Mouse (Mus musculus) kidney, adult 8-10 months (tissue): ENCODE results near the gene Adra2a.

Experiments
- DNase-seq, 2 experiments: peaks; one replicate each; pipeline ENCODE4 v3.0.0; 2022

Gene Adra2a

DNA sequence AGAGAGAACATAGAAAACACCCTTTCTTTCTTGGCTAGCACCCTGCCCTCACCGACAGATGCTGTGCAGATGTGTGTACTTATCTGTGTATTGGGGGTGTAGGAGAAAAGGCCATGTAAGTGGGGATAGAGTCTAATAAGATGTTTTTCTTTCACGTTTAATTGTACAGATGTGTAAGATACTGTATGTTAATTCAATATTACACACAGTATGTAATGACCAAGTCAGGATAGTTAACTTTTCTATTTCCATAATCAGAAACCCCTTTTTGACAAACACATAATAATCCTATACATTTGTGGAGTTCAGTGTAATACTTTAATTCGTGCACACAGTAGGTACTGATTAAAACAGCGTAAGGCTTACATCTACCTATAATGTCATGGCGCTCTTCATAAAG lies at the start of gene Adra2a:
TSS of gene Adra2a (plus strand) at position 301 of the 400 bp plus-strand sequence.
- no peak for DNase-seq

DNA sequence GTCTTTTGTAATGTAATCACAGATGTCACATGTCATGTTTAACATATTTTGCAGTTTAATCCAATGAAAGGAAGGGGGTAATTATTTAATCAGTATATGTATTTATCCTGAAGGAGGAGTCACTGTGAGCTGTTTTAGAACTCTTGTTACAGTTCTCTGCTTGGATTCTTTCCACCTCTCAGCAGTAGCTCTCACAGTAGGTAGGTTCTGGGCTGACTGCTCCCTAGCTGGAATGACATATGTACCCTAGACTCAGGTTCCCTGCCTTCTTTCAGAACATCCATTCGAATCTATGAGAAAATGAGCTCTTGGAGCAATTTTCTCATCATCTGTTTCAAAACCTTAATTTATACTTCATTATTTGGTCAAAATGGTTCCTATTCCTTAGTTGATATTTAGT lies 49.7 kb upstream of the Adra2a start:
- DNase-seq: no peak

DNA sequence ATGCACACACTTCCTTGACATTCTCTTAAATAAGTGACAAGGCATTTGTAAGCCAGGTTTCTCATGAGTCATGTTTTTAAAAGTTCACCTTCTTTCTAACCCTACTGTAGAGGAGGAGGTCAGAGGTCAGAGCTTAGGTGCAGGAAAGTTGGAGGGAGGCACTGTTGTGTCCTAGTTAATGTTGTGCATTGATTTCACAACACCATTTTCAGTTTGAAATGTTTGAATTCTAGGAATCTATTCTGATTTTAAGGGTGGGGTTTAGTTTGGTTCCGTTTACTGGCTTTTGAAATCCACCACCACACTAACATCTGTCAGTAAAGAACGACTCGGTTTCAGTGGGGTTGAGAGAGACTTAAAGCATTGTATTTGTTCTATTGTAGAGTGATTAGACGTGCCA lies 33.0 kb upstream of the Adra2a start:
- no peak for DNase-seq

DNA sequence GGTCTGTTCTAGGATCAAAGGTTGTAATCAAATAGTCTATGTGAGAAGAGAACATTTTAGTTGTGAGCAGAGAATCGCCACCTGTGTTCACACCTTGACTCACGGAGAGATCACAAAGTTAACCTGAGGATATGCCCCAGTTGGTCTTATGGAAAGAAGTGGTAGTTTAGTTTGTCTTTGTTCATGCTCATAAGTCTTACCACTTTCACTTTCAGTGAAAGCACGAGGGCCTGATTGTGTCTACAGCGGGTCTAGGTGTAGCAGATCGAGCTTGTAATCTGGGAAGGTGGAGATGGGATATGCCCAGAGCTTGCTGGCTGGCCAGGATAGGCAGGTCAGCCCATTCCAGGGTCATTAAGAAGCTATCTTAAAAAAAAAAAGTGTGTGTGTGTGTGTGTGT lies 29.0 kb upstream of the Adra2a start:
- no peak for DNase-seq

DNA sequence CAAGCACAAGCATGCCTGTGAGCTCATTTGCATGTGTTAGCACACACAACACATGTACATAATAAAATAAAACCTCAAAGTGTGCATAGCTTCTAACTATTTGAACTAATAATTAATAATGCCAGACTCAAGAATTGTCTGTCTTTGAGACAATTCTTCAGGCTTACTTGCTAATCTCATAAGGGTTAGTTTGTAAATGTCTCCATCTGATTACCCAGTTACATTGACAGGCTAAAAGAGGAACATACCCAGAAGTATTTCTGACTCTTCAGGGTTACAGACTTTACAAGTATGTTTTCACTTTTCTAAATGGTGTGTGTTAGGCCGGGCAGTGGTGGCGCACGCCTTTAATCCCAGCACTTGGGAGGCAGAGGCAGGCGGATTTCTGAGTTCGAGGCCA lies 28.4 kb upstream of the Adra2a start:
- DNase-seq: no peak

DNA sequence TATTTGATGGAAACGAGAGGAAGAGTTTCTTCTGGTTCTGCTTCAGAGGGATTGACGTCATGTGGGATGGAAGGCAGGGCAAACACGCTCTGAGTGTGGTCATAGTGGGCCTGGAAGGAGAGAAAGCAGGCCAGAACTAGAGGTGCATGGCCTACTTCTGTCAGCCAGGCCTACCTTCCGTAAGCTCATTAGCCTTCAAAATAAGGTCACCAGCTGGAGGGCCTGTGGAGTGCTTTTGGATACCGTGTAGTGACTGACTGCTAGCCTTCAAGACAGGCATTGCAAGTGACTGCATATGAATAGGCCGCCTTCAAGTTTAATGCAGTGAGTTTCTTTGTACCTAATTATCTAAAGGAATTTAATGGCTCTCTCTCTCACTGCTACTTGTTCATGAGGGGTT lies 8.9 kb upstream of the Adra2a start:
- DNase-seq: no peak

DNA sequence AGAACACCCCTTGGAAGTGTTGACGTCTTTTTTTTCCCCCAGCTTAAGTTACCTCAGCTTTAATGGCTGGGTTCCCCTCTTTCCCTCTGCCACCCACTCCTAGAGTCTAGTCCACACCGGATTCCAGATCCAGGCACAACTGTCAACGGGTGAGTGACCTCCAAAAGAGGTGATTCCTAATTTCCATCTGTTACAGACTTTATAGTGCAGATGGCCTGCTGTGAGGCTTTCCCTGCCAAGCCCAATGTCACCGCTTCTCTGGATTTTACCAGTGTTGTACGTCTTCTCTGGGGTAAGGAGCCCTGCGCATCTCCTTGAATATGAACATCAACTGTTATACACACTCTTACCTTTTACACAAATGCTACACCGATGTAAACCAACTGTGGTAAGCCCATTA lies 4.5 kb upstream of the Adra2a start:
- no peak for DNase-seq

DNA sequence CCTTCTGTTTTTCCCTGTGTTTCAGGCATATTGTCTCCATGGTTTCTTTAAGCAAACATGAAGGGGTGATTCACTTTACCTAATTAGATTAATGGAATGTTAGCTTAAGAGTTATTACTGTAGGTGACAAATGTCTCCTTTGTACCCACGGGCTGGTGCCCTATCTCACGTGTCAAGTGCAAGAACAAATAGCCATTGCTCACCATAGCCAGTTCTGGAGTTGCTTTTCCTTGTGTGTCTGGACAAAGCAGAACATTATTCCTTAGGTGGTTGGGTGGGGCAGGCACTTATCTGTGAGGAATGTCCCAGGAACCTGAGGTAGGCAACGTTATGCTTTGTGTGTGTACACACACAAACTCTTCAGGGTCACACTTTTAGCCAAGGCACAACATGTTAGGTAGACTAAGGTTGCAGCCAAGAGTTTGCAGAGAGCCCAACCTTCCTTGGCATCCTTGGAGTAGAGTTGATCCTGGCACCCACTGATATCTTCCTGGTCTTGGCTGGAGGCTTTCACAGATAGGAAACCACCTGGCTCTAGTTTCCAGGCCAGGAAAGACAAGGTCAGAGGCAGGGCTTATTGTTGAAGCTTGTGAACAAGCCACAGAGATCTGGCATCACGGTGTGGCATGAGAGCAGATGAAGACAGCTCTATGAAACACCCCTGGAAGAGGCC lies 3.5 kb upstream of the Adra2a start:
- DNase-seq: no peak

DNA sequence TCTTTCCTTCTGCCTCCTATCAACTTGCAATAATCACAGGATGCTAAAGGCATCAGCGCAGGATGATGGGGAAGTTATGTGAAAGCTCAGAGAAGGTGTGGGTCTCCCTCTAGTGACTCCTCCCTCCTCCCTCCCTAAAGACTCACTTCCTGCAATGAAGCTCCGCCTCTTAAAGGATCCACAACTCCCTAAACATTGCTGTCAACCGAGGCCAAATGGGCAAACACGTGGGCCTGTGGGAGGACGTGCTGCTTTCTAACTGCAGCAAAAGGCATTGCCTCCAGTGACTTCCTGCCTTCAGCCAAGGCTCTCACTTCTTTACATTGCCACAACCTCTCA lies 3.0 kb upstream of the Adra2a start:
- DNase-seq: no peak

DNA sequence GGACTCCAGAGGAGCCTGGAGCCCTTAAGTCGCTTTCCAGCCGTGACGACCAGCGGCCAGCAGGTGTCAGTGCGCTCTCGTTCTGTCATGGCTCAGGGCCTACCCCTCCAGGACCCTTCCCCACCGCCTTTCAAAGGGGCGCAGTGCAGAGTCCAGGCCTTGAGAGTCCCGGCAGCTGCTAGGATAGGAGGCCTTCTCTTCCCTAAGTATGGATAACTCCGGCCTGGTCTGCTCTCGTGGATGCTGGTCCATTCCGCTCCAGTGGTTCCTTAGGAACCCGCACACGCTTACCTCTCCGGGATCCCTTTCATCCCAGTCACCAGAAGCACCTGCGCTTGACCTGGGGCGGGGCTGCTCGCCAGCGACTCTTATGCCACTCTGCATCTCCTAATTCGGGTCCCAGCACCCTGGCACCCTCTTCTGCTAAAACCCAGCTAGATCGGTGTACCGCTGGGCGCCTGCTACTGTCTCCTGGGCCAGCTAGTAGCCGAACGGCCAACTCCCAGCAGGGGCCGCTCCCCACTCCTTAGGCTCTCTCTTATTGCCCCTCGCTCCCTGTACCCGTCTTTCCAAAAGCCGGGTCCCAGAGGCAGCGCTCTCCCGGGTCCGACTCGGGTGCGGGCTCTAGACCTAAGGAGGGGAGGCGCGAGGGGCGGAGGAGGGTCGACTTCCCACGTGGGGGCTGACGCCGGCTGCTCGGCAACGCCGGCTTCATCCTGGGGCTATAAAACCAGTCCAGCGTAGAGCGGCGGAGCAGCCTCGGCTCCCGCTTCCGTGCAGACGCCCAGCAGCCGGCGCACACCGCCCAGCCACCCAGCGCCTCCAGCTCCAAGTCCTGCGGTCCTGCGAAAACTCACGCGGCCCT lies 788 bp downstream of the Adra2a start:
- peak; percentile 17 to 46 for DNase-seq

DNA sequence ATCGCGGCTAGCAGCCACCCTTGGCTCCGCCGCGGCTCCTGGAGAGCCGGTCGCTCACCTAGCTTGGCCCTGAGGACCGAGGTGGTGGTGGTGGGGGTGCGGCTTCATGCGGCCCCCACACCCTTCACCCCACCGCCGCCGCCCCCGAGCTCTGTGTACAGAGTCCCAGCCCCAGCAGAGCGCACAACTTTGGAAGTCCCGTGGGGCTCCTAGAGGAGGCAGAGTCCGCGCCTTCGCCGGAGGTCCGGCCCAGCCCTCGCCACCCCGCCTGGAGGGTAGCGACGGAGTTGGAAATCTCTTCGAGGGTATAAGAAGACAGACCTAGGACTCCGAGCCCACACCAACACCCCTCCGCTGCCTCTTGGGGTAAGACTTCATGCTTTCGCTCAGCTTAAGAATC lies 1.5 kb downstream of the Adra2a start:
- no peak for DNase-seq

DNA sequence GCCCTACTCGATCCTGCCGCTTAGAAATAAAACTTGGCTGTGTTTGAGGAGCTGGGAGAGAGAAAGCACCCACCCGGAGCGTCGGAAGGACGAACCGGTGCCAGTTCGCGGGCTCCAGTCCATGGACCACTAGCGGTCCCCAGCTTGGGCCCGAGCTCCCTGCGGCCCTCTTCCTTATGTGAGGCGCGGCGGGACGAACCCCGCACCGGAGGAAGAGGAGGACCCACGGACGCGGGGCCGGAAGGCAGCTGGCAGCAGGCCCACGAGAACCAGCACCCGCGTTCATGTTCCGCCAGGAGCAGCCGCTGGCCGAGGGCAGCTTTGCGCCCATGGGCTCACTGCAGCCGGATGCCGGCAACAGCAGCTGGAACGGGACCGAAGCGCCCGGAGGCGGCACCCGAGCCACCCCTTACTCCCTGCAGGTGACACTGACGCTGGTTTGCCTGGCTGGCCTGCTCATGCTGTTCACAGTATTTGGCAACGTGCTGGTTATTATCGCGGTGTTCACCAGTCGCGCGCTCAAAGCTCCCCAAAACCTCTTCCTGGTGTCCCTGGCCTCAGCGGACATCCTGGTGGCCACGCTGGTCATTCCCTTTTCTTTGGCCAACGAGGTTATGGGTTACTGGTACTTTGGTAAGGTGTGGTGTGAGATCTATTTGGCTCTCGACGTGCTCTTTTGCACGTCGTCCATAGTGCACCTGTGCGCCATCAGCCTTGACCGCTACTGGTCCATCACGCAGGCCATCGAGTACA lies 2.2 kb downstream of the Adra2a start:
- no peak for DNase-seq

DNA sequence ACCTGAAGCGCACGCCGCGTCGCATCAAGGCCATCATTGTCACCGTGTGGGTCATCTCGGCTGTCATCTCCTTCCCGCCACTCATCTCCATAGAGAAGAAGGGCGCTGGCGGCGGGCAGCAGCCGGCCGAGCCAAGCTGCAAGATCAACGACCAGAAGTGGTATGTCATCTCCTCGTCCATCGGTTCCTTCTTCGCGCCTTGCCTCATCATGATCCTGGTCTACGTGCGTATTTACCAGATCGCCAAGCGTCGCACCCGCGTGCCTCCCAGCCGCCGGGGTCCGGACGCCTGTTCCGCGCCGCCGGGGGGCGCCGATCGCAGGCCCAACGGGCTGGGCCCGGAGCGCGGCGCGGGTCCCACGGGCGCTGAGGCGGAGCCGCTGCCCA lies 2.7 kb downstream of the Adra2a start:
- no peak for DNase-seq

DNA sequence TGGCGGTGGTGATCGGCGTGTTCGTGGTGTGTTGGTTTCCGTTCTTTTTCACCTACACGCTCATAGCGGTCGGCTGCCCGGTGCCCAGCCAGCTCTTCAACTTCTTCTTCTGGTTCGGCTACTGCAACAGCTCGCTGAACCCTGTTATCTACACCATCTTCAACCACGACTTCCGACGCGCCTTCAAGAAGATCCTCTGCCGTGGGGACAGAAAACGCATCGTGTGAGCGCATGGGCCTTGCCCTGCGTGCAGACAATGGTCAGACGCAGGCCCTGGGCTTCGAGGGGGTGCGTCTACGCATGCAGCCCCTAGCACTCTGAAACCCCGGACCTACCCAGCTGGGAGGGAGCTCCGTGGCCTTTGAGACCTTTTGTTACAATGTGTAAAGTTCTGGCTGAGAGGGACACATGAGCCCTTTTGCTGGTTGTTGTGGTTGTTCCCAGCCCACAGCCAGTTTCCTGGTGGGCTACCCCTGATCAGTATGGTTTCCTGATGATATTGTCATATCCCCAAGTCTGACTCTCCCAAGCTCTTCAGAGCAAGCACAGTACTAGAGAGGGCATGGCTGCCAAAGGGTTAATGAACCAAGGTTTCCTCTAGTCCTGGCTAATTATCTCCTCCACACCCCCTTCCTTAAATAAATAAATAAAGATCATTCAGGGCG lies 3.6 kb downstream of the Adra2a start:
- no peak for DNase-seq

DNA sequence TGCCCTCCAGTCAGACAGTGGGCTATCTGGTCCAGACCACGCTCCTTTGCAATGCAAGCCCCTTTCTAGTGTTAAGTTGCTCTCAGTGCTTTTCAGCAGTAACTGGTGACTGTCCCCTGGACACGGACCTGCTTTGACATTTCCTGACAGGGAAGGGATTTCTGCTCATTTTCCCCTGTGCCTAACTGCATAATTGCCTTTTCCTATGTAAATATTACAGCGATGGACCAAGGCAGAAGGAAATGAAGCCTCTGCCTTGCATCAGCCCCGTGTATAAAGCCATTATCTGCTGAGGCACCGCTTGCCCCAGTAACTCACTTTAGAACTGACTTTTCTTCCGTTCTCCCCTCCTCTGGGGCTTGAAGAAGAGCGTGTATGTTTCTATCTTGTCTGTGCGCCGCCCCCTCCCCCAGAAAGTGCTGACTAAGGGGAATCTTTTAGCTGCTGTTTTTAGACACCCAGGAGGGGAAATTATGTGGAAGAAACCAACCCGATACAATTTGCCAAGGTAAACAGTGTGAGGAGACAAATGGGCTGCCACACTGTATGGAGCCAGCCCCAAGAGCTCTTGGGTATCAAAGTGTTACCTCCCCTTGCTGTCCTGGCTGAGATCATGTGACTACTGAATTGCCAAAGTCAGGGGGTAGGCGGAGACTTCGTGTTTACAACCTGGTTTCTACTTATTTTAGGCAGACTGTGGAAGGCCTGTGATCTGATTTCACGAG lies 4.4 kb downstream of the Adra2a start:
- DNase-seq: peak in 1 of 2 experiments; percentile 11

DNA sequence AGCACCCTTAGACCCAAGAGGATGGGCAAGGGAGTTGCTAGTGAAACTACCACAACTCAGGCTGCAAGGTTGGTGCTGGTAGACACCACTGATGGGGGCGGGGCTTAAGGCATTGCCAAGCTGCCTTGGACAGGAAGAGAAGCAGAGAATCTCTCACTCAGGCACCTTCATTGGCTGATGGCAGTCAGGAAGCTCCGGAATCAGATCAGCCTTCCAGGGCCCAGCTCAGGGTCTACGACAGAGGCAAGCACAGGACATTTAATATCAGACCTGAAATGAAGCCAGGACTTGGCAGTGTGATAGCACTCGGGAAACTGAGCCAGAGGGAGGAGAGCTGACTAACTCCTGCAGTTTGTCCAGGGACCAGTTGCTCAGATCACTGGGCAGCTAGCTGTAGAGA lies 7.7 kb downstream of the Adra2a start:
- DNase-seq: no peak

DNA sequence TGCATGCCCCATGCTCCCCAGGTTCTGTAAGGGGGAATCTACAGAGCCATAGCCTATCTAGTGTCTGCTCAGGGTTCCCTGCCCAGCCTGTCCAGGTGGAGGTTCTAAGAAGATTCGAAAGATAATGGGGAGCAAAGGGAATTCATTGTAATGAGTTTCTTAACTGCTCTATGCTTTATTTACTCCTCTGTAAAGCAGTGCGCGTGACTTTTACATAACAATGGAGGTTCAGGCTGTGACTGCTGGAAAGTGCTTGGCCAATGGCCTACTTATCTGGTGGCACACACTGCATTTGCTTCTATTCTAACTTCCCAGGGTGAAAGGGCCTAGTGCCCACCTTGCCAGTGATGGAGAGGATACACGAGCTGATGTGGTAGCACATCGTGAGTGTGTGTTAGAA lies 11.9 kb downstream of the Adra2a start:
- no peak for DNase-seq

DNA sequence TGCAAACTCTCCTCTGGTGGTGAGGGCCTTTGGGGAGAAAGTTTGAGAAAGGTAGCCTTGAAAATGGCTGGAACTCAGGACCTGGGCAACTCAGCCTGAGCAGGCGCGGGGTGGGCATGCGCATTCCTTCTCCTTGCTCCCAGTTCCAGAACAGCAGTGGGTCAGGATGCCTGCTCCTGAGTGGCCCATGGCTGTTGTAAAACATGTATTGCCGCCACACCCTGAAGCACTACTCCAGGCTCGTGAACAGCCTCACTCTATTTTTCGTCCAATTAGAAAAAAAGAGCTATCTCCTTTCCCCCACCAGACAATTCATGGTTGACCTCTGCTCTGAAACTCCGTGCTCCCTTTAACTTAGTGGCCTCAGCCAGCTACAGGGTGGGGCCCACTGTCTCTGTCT lies 24.5 kb downstream of the Adra2a start:
- no peak for DNase-seq

DNA sequence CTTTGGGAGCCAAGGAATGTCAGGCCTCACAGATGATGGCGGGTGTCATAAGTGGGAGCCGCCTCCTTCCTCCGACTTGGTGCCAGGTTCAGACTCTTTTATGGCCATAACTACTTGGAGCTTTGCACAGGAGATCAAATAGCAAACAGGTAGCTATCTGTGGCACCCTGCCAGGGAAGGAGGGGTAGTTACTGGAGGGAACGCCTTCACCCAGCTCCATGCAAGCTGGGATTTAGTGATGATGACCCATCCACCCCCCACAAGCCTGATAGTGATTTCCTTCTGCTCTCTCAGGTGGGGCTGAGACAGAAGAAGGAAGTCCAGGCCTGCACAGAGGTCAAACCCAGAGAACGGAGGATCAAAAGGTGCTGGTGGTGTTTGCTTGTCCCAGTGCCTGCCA lies 26.6 kb downstream of the Adra2a start:
- DNase-seq: peak in 1 of 2 experiments; percentile 12

DNA sequence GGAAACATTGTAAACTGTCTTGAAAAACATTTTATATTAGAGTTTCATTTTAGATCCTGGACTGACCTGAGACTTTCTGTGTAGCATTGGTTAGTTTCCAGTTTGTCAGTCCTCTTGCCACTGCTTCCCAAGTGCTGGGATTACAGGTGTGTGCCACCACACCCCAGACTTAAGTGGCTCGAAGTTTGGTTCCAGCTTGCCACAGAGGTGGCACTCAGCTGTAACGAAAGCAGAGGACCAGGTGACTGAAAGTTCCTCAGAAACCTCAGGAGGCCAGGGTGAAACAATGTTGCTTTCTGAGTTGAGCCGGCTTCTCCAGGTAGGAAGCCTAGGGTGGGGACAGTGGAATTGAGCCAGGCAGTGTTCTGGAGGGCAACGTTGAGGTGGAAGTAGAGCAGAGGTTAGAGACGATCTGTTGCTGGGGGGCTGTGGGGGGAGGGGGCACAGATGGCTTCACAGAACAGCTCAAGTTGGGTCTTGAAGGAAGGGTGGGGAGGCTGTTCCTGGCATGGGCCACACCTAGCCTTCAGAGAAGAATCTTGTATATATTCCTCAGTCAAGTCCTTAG lies 28.4 kb downstream of the Adra2a start:
- no peak for DNase-seq

DNA sequence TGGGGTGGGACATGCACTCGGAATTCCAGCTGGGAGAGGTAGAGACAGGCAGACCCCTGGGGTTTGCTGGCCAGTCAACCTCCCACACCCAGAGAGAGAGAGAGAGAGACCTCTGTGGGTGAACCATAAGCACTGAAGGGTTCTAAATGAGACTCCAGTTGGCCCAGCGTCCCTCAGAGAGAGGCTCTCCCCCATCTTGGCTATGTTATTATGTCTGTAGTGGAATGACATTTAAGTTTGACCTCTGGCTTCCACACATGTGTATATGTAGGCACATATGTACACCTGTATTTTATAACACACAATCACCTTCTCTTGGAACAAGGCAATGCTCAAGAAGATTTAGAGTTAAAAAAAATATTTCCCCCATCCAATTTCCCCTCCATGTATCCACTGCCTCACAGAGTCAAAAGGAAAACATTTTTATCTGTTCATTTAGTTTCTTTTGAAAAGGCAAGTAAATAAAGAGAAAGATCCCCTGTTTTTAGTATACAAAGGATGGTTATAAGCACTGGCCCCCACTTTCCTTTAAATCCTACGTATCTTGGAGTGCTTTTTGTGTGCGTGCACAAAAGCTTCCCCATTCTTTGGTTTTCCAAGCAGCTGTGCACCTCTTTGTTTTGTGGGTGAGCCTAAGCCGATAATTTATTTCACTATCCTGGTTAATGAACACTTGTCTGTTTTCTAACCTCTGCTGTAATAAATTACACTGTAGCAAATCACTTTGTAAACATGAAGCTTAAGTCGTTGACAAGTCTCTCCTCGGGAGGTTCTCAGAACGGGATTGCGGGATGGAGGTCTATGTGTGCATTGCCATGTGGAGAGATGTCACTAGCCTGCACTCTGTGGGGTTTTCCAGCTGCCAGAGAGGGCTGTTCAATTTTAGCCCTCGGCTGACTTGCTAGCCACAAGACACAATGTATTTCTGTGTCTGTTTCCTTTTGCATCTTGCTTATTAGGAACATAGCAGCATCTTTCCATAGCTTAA lies 32.7 kb downstream of the Adra2a start:
- no peak for DNase-seq
